Mouse (Mus musculus) right cerebral cortex, postnatal 10 days (tissue): ENCODE data around the gene Tmcc1.
"Not testable (repeated sequence)": the region's sequence is repeated elsewhere in the genome, so short reads cannot be mapped to it uniquely, and the experiment has no call there.

ENCODE experiments used
- DNase-seq, 2 experiments: peaks; one replicate each; pipeline ENCODE4 v3.0.0; 2021; ENCODE audit warnings: low spot score in 2 of 2

Gene Tmcc1

GRCm38 (mm10) chr6:116074892-116075291, 118.4 kb downstream of the Tmcc1 start:
- no peak for DNase-seq

- no peak for DNase-seq
Observed at GRCm38 (mm10) chr6:116073610-116074009, 119.7 kb downstream of the Tmcc1 start.

GRCm38 (mm10) chr6:116072746-116073261, 120.5 kb downstream of the Tmcc1 start:
- DNase-seq = no peak

- DNase-seq = no peak
Observed at GRCm38 (mm10) chr6:116072221-116072745, 121.0 kb downstream of the Tmcc1 start.

GRCm38 (mm10) chr6:116071781-116072180, 121.5 kb downstream of the Tmcc1 start:
- no peak for DNase-seq

- no peak for DNase-seq
Observed at GRCm38 (mm10) chr6:116070558-116070957, 122.7 kb downstream of the Tmcc1 start.

- no peak for DNase-seq
Observed at GRCm38 (mm10) chr6:116063516-116063915, 129.8 kb downstream of the Tmcc1 start.

- DNase-seq = not testable (repeated sequence)
Observed at GRCm38 (mm10) chr6:116059542-116059941, 133.7 kb downstream of the Tmcc1 start.

- DNase-seq = no peak
Observed at GRCm38 (mm10) chr6:116058541-116059300, 134.6 kb downstream of the Tmcc1 start.

- peak; percentile 79 to 82 for DNase-seq
Observed at GRCm38 (mm10) chr6:116056676-116057264, 136.5 kb downstream of the Tmcc1 start.

- DNase-seq = no peak
Observed at GRCm38 (mm10) chr6:116055766-116056165, 137.5 kb downstream of the Tmcc1 start.

- peak; percentile 59 to 79 for DNase-seq
Observed at GRCm38 (mm10) chr6:116055001-116055471, 138.2 kb downstream of the Tmcc1 start.

- no peak for DNase-seq
Observed at GRCm38 (mm10) chr6:116047896-116048295, 145.4 kb downstream of the Tmcc1 start.

- DNase-seq = no peak
Observed at GRCm38 (mm10) chr6:116047366-116047765, 145.9 kb downstream of the Tmcc1 start.

- DNase-seq = no peak
Observed at GRCm38 (mm10) chr6:116044039-116044438, 149.2 kb downstream of the Tmcc1 start.

GRCm38 (mm10) chr6:116038222-116038621, 155.1 kb downstream of the Tmcc1 start:
- DNase-seq = no peak

- no peak for DNase-seq
Observed at GRCm38 (mm10) chr6:116037281-116037831, 155.9 kb downstream of the Tmcc1 start.

GRCm38 (mm10) chr6:116036555-116036954, 156.7 kb downstream of the Tmcc1 start:
- DNase-seq = no peak

GRCm38 (mm10) chr6:116031052-116031451, 162.2 kb downstream of the Tmcc1 start:
- DNase-seq = no peak

GRCm38 (mm10) chr6:116024666-116025065, 168.6 kb downstream of the Tmcc1 start:
- no peak for DNase-seq

GRCm38 (mm10) chr6:116021961-116022485, 171.3 kb downstream of the Tmcc1 start:
- no peak for DNase-seq

- no peak for DNase-seq
Observed at GRCm38 (mm10) chr6:116015902-116016301, 177.4 kb downstream of the Tmcc1 start.
